Mouse (Mus musculus) heart, postnatal 0 days (tissue): Measurements from ENCODE around the gene Yy1.

Experiments
- CTCF ChIP-seq: IDR thresholded peaks from 2 replicates; pipeline ENCODE4 v1.5.1; 2016; ENCODE audit warnings: antibody characterized with exemption, control low read depth, low read depth
- EP300 ChIP-seq: IDR thresholded peaks from 2 replicates; pipeline ENCODE4 v1.6.1; 2016; ENCODE audit warnings: antibody characterized with exemption, low read depth

DNA sequence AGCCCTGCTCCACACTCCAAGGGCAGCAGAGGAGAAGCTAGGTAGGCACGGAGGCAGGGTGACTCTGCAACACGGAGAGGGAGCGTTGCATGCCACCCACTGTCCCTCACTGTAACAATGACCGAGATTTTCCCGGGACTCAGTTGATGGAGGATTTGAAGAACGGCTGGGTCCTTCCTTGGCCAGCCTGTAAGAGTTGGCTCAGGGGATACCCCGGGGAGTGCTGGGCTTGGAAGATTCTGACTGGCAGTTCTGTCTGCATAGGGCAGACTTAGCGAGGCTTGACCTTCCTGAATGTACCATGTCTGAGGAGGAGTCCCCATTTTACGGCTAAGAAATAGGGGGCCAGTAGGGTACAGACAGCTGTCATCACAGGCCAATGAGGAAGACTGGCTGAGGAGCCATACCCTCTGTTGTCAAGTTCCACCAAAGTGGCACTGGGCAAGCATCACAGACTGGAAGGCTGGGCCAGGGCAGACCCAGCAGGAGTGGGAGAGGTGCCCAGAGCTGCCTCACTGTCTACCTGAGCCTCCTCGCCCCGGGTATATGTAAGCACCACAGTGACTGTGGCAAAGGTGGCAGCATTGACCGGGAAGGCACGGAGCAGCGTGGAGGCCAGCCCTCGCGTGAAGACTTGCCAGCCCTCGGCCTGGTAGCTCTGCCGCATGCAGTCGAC, 33.6 kb downstream of the Yy1 start:
- TF ChIP-seq CTCF: no peak
- TF ChIP-seq EP300: no peak
